Mouse (Mus musculus) lung, adult 2 months (tissue): ENCODE results near the gene Fdxr.

Experiments used
- CTCF ChIP-seq: fragments of 200-500 bp; IDR thresholded peaks from 2 replicates; pipeline ENCODE4 v1.5.1; 2011; ENCODE audit warnings: mild to moderate bottlenecking, low read length, control low read depth; ENCODE audit not compliant: insufficient read depth
- POLR2A ChIP-seq: fragments of 200-500 bp; IDR thresholded peaks from 2 replicates; pipeline ENCODE4 v1.6.1; 2011; ENCODE audit warnings: low read depth, mild to moderate bottlenecking, control low read depth, low read length, borderline replicate concordance; ENCODE audit errors: extremely low read depth

- TF ChIP-seq CTCF (no peak), POLR2A (no peak)
Measured at GRCm38 (mm10) chr11:115267061-115267883, 9.6 kb downstream of the Fdxr start, which contains the start of gene Grin2c.
